Mouse (Mus musculus) CD4-positive naive resting alpha-beta T cell, adult 76 days (primary cell): Measurements from ENCODE around the gene Gm10251. TPM values are rescaled to one million over a fixed set of nuclear protein-coding genes. Genes with fewer than 3 reads are reported as not detected.

Experiments used
- total RNA-seq: library from RNA; stranded (reverse); gene quantifications from one replicate; pipeline ENCODE4 v1.2.4, GENCODE M21; 2023

Gene Gm10251
- not detected for total RNA-seq

GRCm38 (mm10) chr14:6684070-6684469 is at the start of gene Gm10251:
TSS of gene Gm10251 (minus strand) at chr14:6684170.

DNA sequence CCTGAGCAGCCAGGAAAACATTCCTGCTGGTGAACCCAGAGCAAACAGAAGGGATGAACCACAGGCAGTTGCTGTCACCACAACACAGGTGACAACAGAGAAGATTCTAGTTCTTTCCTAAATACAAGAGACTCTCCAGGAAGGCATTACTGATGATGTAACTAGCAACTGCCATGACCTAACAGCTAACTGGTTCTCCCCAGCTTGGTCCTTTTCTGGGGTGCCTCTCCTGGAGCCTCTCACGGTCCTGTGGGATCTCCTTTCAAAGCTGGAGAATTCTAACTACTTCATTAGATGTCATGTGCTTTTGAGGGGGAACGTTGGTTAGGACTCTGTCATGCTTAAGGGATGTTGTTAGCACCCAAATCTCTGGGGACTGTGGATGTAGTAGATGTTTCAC is 36.2 kb upstream of the Gm10251 start, which contains the start of gene Gm8050:
Gene Gm8050, minus strand, starts transcription at position 101 of the 400 bp plus-strand sequence.

GRCm38 (mm10) chr14:6622318-6622717 is 61.7 kb downstream of the Gm10251 start, which contains the start of gene Gm3460:
TSS of gene Gm3460 (minus strand) at chr14:6622418.

DNA sequence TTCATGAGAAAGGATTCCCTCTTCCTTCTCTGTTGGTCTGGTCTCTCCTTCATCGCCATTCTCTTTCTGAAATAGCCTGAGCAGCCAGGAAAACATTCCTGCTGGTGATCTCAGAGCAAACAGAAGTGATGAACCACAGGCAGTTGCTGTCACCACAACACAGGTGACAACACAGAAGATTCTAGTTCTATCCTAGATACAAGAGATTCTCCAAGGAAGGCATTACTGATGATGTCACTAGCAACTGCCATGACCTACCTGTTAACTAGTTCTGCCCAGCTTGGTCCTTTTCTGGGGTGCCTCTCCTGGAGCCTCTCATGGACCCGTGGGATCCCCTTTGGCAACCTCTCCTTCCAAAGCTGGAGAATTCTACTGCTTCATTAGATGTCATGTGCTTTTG is 93.5 kb downstream of the Gm10251 start, which contains the start of gene Gm3629:
Gene Gm3629, minus strand, starts transcription at position 101 of the 400 bp plus-strand sequence.

Other genes with a start within 250 kb of the Gm10251 start
- gene Gm3594, start 239.6 kb downstream of the Gm10251 start, total RNA-seq, result not detected
- gene Gm8356, start 146.9 kb downstream of the Gm10251 start, total RNA-seq, result not detected
- not detected for gene Gm3629, start 93.6 kb downstream of the Gm10251 start, total RNA-seq
- not detected for gene Gm3460, start 61.8 kb downstream of the Gm10251 start, total RNA-seq
- gene Gm8050, start 36.1 kb upstream of the Gm10251 start, total RNA-seq, result not detected
- 0.94 TPM for gene Gm3636, start 58.2 kb upstream of the Gm10251 start, total RNA-seq
- not detected for gene Gm8362, start 90.2 kb upstream of the Gm10251 start, total RNA-seq
- not detected for gene Gm3642, start 156.1 kb upstream of the Gm10251 start, total RNA-seq
- gene Gm3667, start 205.8 kb upstream of the Gm10251 start, total RNA-seq, result not detected